Mouse (Mus musculus): ENCODE data around the gene Lrrc59. TPM values are rescaled to one million over a fixed set of nuclear protein-coding genes. Genes with fewer than 3 reads are reported as not detected.

Lrrc59 gene
- total and polyA plus RNA-seq, 3 experiments = 324 to 493 (median 325) TPM

DNA sequence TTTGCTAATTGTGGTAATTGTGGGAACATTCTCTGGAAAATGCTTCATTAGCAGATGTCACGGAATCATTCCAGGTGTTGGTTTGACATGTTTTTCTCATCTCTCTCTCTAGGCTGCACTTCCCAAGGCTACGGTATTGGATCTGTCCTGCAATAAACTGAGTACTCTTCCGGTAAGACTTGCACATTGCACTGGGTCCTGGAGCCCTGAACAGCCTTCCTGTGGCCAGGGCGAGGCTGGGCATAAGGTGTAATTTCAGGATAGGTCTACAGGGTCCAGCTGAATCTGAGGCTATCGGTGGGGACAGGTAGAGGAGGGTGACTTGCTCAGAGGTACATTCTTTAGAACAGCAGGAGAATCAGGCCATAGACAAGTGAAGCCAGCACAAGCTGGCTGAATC is 2.4 kb downstream of the Lrrc59 start:
- Histone ChIP-seq H3K79me2 (replicated peaks; ENCODE audit: control insufficient read depth, extremely low read depth, insufficient read depth, poor library complexity, severe bottlenecking) (peaks cover 52% of the 10 kb centered on the region), H3K27me3 (replicated peaks) (no peaks in the 10 kb centered on the region), H3K4me3 (replicated peaks in 1 of 3; ENCODE audit: low read depth in 2 of 3, low read length in 2 of 3, poor library complexity in 1 of 3) (no peak overlapping the region), H3K4me1 (ENCODE audit: control insufficient read depth in 1 of 2, insufficient read depth in 2 of 2) (peaks cover 2 to 29% of the 10 kb centered on the region in 2 experiments; a peak in 2 of 4 replicates), H3K27ac (ENCODE audit: insufficient read depth, low read depth) (no peak overlapping the region), H3K36me3 (replicated peaks in 1 of 2; ENCODE audit: control insufficient read depth in 1 of 2, insufficient read depth in 1 of 2, low read length in 1 of 2) (peaks cover 49 to 60% of the 10 kb centered on the region in 2 experiments), H3K9me3 (replicated peaks; ENCODE audit: low read length) (no peaks in the 10 kb centered on the region), H3K4me2 (ENCODE audit: insufficient read depth, low read depth, poor library complexity, severe bottlenecking) (no peak overlapping the region), H3K9ac (ENCODE audit: insufficient read depth, low read depth) (no peak overlapping the region)
- TF ChIP-seq JUN (IDR thresholded peaks at IDR 0.05; ENCODE audit: insufficient read depth, low read depth, low read length) = no peak
- TF ChIP-seq POLR2A (IDR thresholded peaks at IDR 0.05; ENCODE audit: low read depth, low read length) = no peak
- TF ChIP-seq CHD2 (IDR thresholded peaks at IDR 0.05; ENCODE audit: low read length) = no peak
- no peak for TF ChIP-seq SIN3A (IDR thresholded peaks at IDR 0.05; ENCODE audit: low read length)
- TF ChIP-seq ETS1 (conservative IDR thresholded peaks at IDR 0.05; ENCODE audit: low read depth, low read length) = no peak
- no peak for TF ChIP-seq CHD1 (IDR thresholded peaks at IDR 0.05; ENCODE audit: low read depth, low read length)
- TF ChIP-seq MAZ (IDR thresholded peaks at IDR 0.05; ENCODE audit: low read depth, low read length) = no peak
- no peak for TF ChIP-seq ZNF384 (IDR thresholded peaks at IDR 0.05; ENCODE audit: low read depth, low read length)
- TF ChIP-seq SMC3 (IDR thresholded peaks at IDR 0.05; ENCODE audit: low read depth, low read length) = no peak
- no peak for TF ChIP-seq KAT2A (IDR thresholded peaks at IDR 0.05; ENCODE audit: insufficient replicate concordance, low read length)
- no peak for TF ChIP-seq MYC (IDR thresholded peaks at IDR 0.05; ENCODE audit: low read depth, low read length)
- TF ChIP-seq MXI1 (IDR thresholded peaks at IDR 0.05; ENCODE audit: low read depth, low read length) = no peak
- no peak for TF ChIP-seq CTCF (conservative IDR thresholded peaks at IDR 0.05 in 1 of 2, IDR thresholded peaks at IDR 0.05 in 1 of 2; ENCODE audit: low read depth in 2 of 2, low read length in 2 of 2)
- no peak for TF ChIP-seq NRF1 (IDR thresholded peaks at IDR 0.05; ENCODE audit: low read depth, low read length)
- no peak for TF ChIP-seq POLR2AphosphoS2 (IDR thresholded peaks at IDR 0.05; ENCODE audit: low read depth, low read length)
- no peak for TF ChIP-seq E2F4 (IDR thresholded peaks at IDR 0.05; ENCODE audit: insufficient replicate concordance, low read depth, low read length)
- TF ChIP-seq TBP (conservative IDR thresholded peaks at IDR 0.05; ENCODE audit: low read depth, low read length) = no peak
- TF ChIP-seq ZMIZ1 (IDR thresholded peaks at IDR 0.05; ENCODE audit: low read depth, low read length) = no peak
- no peak for TF ChIP-seq PAX5 (IDR thresholded peaks at IDR 0.05; ENCODE audit: low read length)
- no peak for TF ChIP-seq MAFK (IDR thresholded peaks at IDR 0.05; ENCODE audit: insufficient replicate concordance, low read length)
- no peak for DNase-seq (ENCODE audit: extremely low read depth)
- dilution Hi-C loops (cut with MboI; ENCODE audit: extremely low pct_ligation_motif_present, extremely low pct_unique_long_range_greater_than_20kb, low sequenced_read_pairs) (no loop called here), in situ Hi-C loops (cut with MboI; ENCODE audit: low pct_ligation_motif_present, low pct_unique_long_range_greater_than_20kb, low sequenced_read_pairs) (no loop called here)

DNA sequence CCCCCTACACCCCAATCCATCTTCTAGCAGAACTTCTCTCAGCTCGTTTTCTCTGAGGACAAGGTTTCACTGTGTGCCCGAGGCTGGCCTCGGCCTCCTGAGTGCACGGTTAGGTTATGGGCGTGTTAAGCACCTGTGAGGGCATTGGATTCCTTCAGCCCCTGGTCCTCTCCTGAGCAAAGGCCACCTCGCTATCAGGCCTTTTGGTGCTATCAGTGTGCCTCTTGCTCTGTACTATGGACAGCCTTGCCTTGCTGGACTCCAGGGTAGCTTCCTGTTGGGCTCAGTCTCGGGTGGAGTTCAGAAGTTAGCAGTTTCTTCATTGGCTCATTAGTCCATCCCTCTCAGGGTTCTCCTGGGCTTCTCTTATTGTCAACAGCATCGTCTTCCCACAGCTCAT is 3.4 kb downstream of the Lrrc59 start:
- dilution Hi-C loops (cut with MboI; ENCODE audit: extremely low pct_ligation_motif_present, extremely low pct_unique_long_range_greater_than_20kb, low sequenced_read_pairs) (no loop called here), in situ Hi-C loops (cut with MboI; ENCODE audit: low pct_ligation_motif_present, low pct_unique_long_range_greater_than_20kb, low sequenced_read_pairs) (no loop called here)
- Histone ChIP-seq H3K4me1 (ENCODE audit: control insufficient read depth in 1 of 2, insufficient read depth in 2 of 2) (peaks cover 2 to 29% of the 10 kb centered on the region in 2 experiments; a peak in 2 of 4 replicates), H3K27ac (ENCODE audit: insufficient read depth, low read depth) (no peak overlapping the region), H3K4me3 (replicated peaks in 1 of 3; ENCODE audit: low read depth in 2 of 3, low read length in 2 of 3, poor library complexity in 1 of 3) (no peak overlapping the region), H3K27me3 (replicated peaks) (no peaks in the 10 kb centered on the region), H3K4me2 (ENCODE audit: insufficient read depth, low read depth, poor library complexity, severe bottlenecking) (no peak overlapping the region), H3K36me3 (replicated peaks in 1 of 2; ENCODE audit: control insufficient read depth in 1 of 2, insufficient read depth in 1 of 2, low read length in 1 of 2) (peaks cover 59 to 70% of the 10 kb centered on the region in 2 experiments), H3K79me2 (replicated peaks; ENCODE audit: control insufficient read depth, extremely low read depth, insufficient read depth, poor library complexity, severe bottlenecking) (peaks cover 52% of the 10 kb centered on the region), H3K9me3 (replicated peaks; ENCODE audit: low read length) (no peaks in the 10 kb centered on the region), H3K9ac (ENCODE audit: insufficient read depth, low read depth) (no peak overlapping the region)
- DNase-seq (ENCODE audit: extremely low read depth) = no peak
- TF ChIP-seq MXI1 (IDR thresholded peaks at IDR 0.05; ENCODE audit: low read depth, low read length) (no peak), NELFE (IDR thresholded peaks at IDR 0.05; ENCODE audit: low read depth, low read length) (no peak), ZMIZ1 (IDR thresholded peaks at IDR 0.05; ENCODE audit: low read depth, low read length) (no peak), MAX (IDR thresholded peaks at IDR 0.05; ENCODE audit: low read length) (no peak)
